Mouse (Mus musculus) ES-Bruce4 (cell line): ENCODE data around the gene Pnrc2.

ENCODE experiments used
- CTCF ChIP-seq: IDR thresholded peaks from one replicate; pipeline ENCODE4 v1.8.1; 2011; ENCODE audit warnings: low read depth, low read length
- POLR2A ChIP-seq: IDR thresholded peaks from one replicate; pipeline ENCODE4 v1.8.1; 2011; ENCODE audit warnings: low read length; ENCODE audit not compliant: insufficient read depth

GRCm38 (mm10) chr4:135882023-135882422 is 8.4 kb upstream of the Pnrc2 start:
- TF ChIP-seq CTCF: no peak
- no peak for TF ChIP-seq POLR2A
